Mouse (Mus musculus): Measurements from ENCODE around the gene Tlx1. TPM values are rescaled to one million over a fixed set of nuclear protein-coding genes. Genes with fewer than 3 reads are reported as not detected.

Tlx1 gene
- polyA plus RNA-seq, 1 experiment from 2014 or later: 7.4 TPM

- DNase-seq (ENCODE audit: low spot score): no peak
- no peak overlapping the region for H3K4me3 ChIP-seq
- no peak overlapping the region for H3K27ac ChIP-seq
- H3K27me3 ChIP-seq (ENCODE audit: insufficient read depth, poor library complexity, severe bottlenecking): peaks cover 100% of the 10 kb centered on the region
- WGBS: 2% methylated on average over 5 of the region's 5 CpGs
- no peaks in the 10 kb centered on the region for H3K36me3 ChIP-seq
- H3K4me1 ChIP-seq (replicated peaks): peaks cover 12% of the 10 kb centered on the region
- H3K9me3 ChIP-seq: no peaks in the 10 kb centered on the region
These were observed 10.0 kb downstream of the Tlx1 start for GRCm38 (mm10) chr19:45160523-45160922.

- H3K27ac ChIP-seq: no peak overlapping the region
- H3K4me1 ChIP-seq (replicated peaks): peaks cover 6% of the 10 kb centered on the region
- peak; percentile 73 for DNase-seq (ENCODE audit: low spot score)
- H3K27me3 ChIP-seq (ENCODE audit: insufficient read depth, poor library complexity, severe bottlenecking): peaks cover 100% of the 10 kb centered on the region
- H3K9me3 ChIP-seq: no peaks in the 10 kb centered on the region
- no peaks in the 10 kb centered on the region for H3K36me3 ChIP-seq
- 2% methylated on average over 12 of the region's 12 CpGs for WGBS
- no peak overlapping the region for H3K4me3 ChIP-seq
These were observed 10.6 kb downstream of the Tlx1 start for GRCm38 (mm10) chr19:45161093-45161492.

GRCm38 (mm10) chr19:45162181-45162580 lies 11.7 kb downstream of the Tlx1 start:
- WGBS: 51% methylated on average over 7 of the region's 7 CpGs
- no peaks in the 10 kb centered on the region for H3K36me3 ChIP-seq
- DNase-seq (ENCODE audit: low spot score): no peak
- H3K4me1 ChIP-seq (replicated peaks): peaks cover 6% of the 10 kb centered on the region; the same call in 1 of the 2 replicates
- no peak overlapping the region for H3K27ac ChIP-seq
- no peak overlapping the region for H3K4me3 ChIP-seq
- H3K27me3 ChIP-seq (ENCODE audit: insufficient read depth, poor library complexity, severe bottlenecking): peaks cover 100% of the 10 kb centered on the region
- H3K9me3 ChIP-seq: no peaks in the 10 kb centered on the region

GRCm38 (mm10) chr19:45162871-45163270 lies 12.4 kb downstream of the Tlx1 start:
- Histone ChIP-seq H3K27ac (no peak overlapping the region), H3K4me3 (no peak overlapping the region), H3K9me3 (no peaks in the 10 kb centered on the region), H3K27me3 (ENCODE audit: insufficient read depth, poor library complexity, severe bottlenecking) (peaks cover 100% of the 10 kb centered on the region), H3K36me3 (no peaks in the 10 kb centered on the region), H3K4me1 (replicated peaks) (peaks cover 6% of the 10 kb centered on the region; the same call in 1 of the 2 replicates)
- no peak for DNase-seq (ENCODE audit: low spot score)
- WGBS: 6% methylated on average over 12 of the region's 12 CpGs

GRCm38 (mm10) chr19:45170451-45170850 lies 20.0 kb downstream of the Tlx1 start:
- no peak overlapping the region for H3K4me3 ChIP-seq
- no peak overlapping the region for H3K27ac ChIP-seq
- H3K27me3 ChIP-seq (ENCODE audit: insufficient read depth, poor library complexity, severe bottlenecking): peaks cover 85% of the 10 kb centered on the region
- no peaks in the 10 kb centered on the region for H3K4me1 ChIP-seq (replicated peaks)
- DNase-seq (ENCODE audit: low spot score): no peak
- no peaks in the 10 kb centered on the region for H3K9me3 ChIP-seq
- no peaks in the 10 kb centered on the region for H3K36me3 ChIP-seq
- WGBS: 76% methylated on average over 7 of the region's 7 CpGs

GRCm38 (mm10) chr19:45174803-45175202 lies 24.3 kb downstream of the Tlx1 start:
- peaks cover 6% of the 10 kb centered on the region; the same call in 1 of the 2 replicates for H3K4me1 ChIP-seq (replicated peaks)
- WGBS: 58% methylated on average over 7 of the region's 7 CpGs
- H3K27ac ChIP-seq: no peak overlapping the region
- no peak overlapping the region for H3K4me3 ChIP-seq
- H3K36me3 ChIP-seq: no peaks in the 10 kb centered on the region
- H3K9me3 ChIP-seq: no peaks in the 10 kb centered on the region
- DNase-seq (ENCODE audit: low spot score): no peak
- H3K27me3 ChIP-seq (ENCODE audit: insufficient read depth, poor library complexity, severe bottlenecking): peaks cover 52% of the 10 kb centered on the region

- WGBS: 80% methylated on average over 8 of the region's 8 CpGs
- peaks cover 42% of the 10 kb centered on the region for H3K27me3 ChIP-seq (ENCODE audit: insufficient read depth, poor library complexity, severe bottlenecking)
- peaks cover 6% of the 10 kb centered on the region; the same call in 1 of the 2 replicates for H3K4me1 ChIP-seq (replicated peaks)
- H3K36me3 ChIP-seq: no peaks in the 10 kb centered on the region
- H3K4me3 ChIP-seq: no peak overlapping the region
- no peak overlapping the region for H3K27ac ChIP-seq
- DNase-seq (ENCODE audit: low spot score): no peak
- no peaks in the 10 kb centered on the region for H3K9me3 ChIP-seq
These were observed 25.8 kb downstream of the Tlx1 start for GRCm38 (mm10) chr19:45176269-45176668.

GRCm38 (mm10) chr19:45177004-45177737 lies 26.7 kb downstream of the Tlx1 start:
- WGBS: 21% methylated on average over 26 of the region's 26 CpGs
- Histone ChIP-seq H3K27me3 (ENCODE audit: insufficient read depth, poor library complexity, severe bottlenecking) (peaks cover 34% of the 10 kb centered on the region; the same call in 1 of the 2 replicates), H3K36me3 (no peaks in the 10 kb centered on the region), H3K4me3 (no peak overlapping the region), H3K4me1 (replicated peaks) (peaks cover 6% of the 10 kb centered on the region; the same call in 1 of the 2 replicates), H3K27ac (no peak overlapping the region), H3K9me3 (no peaks in the 10 kb centered on the region)
- peak; percentile 57 for DNase-seq (ENCODE audit: low spot score)

- peaks cover 6% of the 10 kb centered on the region; the same call in 1 of the 2 replicates for H3K4me1 ChIP-seq (replicated peaks)
- H3K4me3 ChIP-seq: no peak overlapping the region
- H3K27me3 ChIP-seq (ENCODE audit: insufficient read depth, poor library complexity, severe bottlenecking): peaks cover 13% of the 10 kb centered on the region; the same call in 1 of the 2 replicates
- no peaks in the 10 kb centered on the region for H3K9me3 ChIP-seq
- WGBS: 85% methylated on average over 4 of the region's 4 CpGs
- no peaks in the 10 kb centered on the region for H3K36me3 ChIP-seq
- no peak overlapping the region for H3K27ac ChIP-seq
- no peak for DNase-seq (ENCODE audit: low spot score)
These were observed 29.0 kb downstream of the Tlx1 start for GRCm38 (mm10) chr19:45179451-45179850.

GRCm38 (mm10) chr19:45180447-45180846 lies 30.0 kb downstream of the Tlx1 start:
- 88% methylated on average over 5 of the region's 5 CpGs for WGBS
- Histone ChIP-seq H3K9me3 (no peaks in the 10 kb centered on the region), H3K27ac (no peak overlapping the region), H3K4me1 (replicated peaks) (peaks cover 6% of the 10 kb centered on the region; the same call in 1 of the 2 replicates), H3K36me3 (no peaks in the 10 kb centered on the region), H3K27me3 (ENCODE audit: insufficient read depth, poor library complexity, severe bottlenecking) (peaks cover 9% of the 10 kb centered on the region; the same call in 1 of the 2 replicates), H3K4me3 (no peak overlapping the region)
- DNase-seq (ENCODE audit: low spot score): no peak

- DNase-seq (ENCODE audit: low spot score): no peak
- Histone ChIP-seq H3K4me3 (no peak overlapping the region), H3K27ac (no peak overlapping the region), H3K36me3 (no peaks in the 10 kb centered on the region), H3K9me3 (peaks cover 22% of the 10 kb centered on the region), H3K4me1 (replicated peaks) (no peaks in the 10 kb centered on the region), H3K27me3 (ENCODE audit: insufficient read depth, poor library complexity, severe bottlenecking) (no peaks in the 10 kb centered on the region)
- 47% methylated on average over 4 of the region's 4 CpGs for WGBS
These were observed 44.2 kb downstream of the Tlx1 start for GRCm38 (mm10) chr19:45194651-45195050.

GRCm38 (mm10) chr19:45196967-45197366 lies 46.5 kb downstream of the Tlx1 start:
- Histone ChIP-seq H3K4me1 (replicated peaks) (no peaks in the 10 kb centered on the region), H3K9me3 (peaks cover 17% of the 10 kb centered on the region), H3K27ac (no peak overlapping the region), H3K4me3 (no peak overlapping the region), H3K36me3 (no peaks in the 10 kb centered on the region), H3K27me3 (ENCODE audit: insufficient read depth, poor library complexity, severe bottlenecking) (no peaks in the 10 kb centered on the region)
- 92% methylated on average over 8 of the region's 8 CpGs for WGBS
- DNase-seq (ENCODE audit: low spot score): no peak

GRCm38 (mm10) chr19:45205311-45206105 lies 55.0 kb downstream of the Tlx1 start:
- 86% methylated on average over 3 of the region's 3 CpGs for WGBS
- peaks cover 13% of the 10 kb centered on the region for H3K9me3 ChIP-seq

More at GRCm38 (mm10) chr19:45205311-45206105, 55.0 kb downstream of the Tlx1 start:
- H3K4me1 ChIP-seq (replicated peaks): peaks cover 11% of the 10 kb centered on the region
- no peak overlapping the region for H3K27ac ChIP-seq
- peaks cover 43% of the 10 kb centered on the region for H3K27me3 ChIP-seq (ENCODE audit: insufficient read depth, poor library complexity, severe bottlenecking)
- DNase-seq (ENCODE audit: low spot score): no peak
- no peak overlapping the region for H3K4me3 ChIP-seq
- H3K36me3 ChIP-seq: no peaks in the 10 kb centered on the region

Data from hindbrain, embryonic 10.5 days (tissue).